Mouse (Mus musculus) limb, embryonic 13.5 days (tissue): Measurements from ENCODE around the gene Hdhd5. TPM values are rescaled to one million over a fixed set of nuclear protein-coding genes. Genes with fewer than 3 reads are reported as not detected.

Source experiments
- ATAC-seq: fragments of 200-750 bp; cut with Nextera tagmentation; 2 replicates; pipeline ENCODE4 v1.8.0; 2017; ENCODE audit warnings: low read depth, moderate number of reproducible peaks, moderate TSS enrichment; ENCODE audit not compliant: low FRiP score
- H3K27ac ChIP-seq: fragments of 300-500 bp; sonication (generic); 2 replicates; pipeline ENCODE4 v1.5.1; 2015; ENCODE audit warnings: inconsistent platforms, mild to moderate bottlenecking, moderate library complexity
- H3K27me3 ChIP-seq: fragments of 300-500 bp; sonication (generic); 2 replicates; pipeline ENCODE4 v1.6.1; 2015; ENCODE audit warnings: mild to moderate bottlenecking, inconsistent platforms
- H3K36me3 ChIP-seq: fragments of 300-500 bp; sonication (generic); 2 replicates; pipeline ENCODE4 v1.6.1; 2015; ENCODE audit warnings: inconsistent platforms, mild to moderate bottlenecking, moderate library complexity
- H3K4me1 ChIP-seq: fragments of 300-500 bp; sonication (generic); 2 replicates; pipeline ENCODE4 v1.6.1; 2015; ENCODE audit warnings: inconsistent platforms
- H3K4me2 ChIP-seq: fragments of 300-500 bp; sonication (generic); replicated peaks from 2 replicates; pipeline ENCODE4 v1.6.1; 2015; ENCODE audit warnings: inconsistent platforms, mild to moderate bottlenecking, moderate library complexity
- H3K4me3 ChIP-seq: fragments of 300-500 bp; sonication (generic); 2 replicates; pipeline ENCODE4 v1.5.1; 2015; ENCODE audit warnings: moderate library complexity, mild to moderate bottlenecking, inconsistent platforms
- H3K9ac ChIP-seq: fragments of 300-500 bp; sonication (generic); 2 replicates; pipeline ENCODE4 v1.6.1; 2015; ENCODE audit warnings: mild to moderate bottlenecking, inconsistent platforms
- H3K9me3 ChIP-seq: fragments of 300-500 bp; sonication (generic); 2 replicates; pipeline ENCODE4 v1.6.1; 2016; ENCODE audit warnings: inconsistent platforms
- WGBS: fragments of 180-500 bp; shearing (Covaris S2); methylation state at CpG from one replicate; pipeline ENCODE4 v1.1.7; 2015; 5-methylcytosine and 5-hydroxymethylcytosine counted together
- polyA plus RNA-seq: library from polyadenylated mRNA; unstranded; fragments of >200 nt; fragmentation: Nextera tagmentation; extraction: Ambion mirVana; gene quantifications from 2 replicates; pipeline ENCODE4 v1.2.1, GENCODE M21; 2015

Gene Hdhd5
- polyA plus RNA-seq, 1 experiment from 2014 or later, result 18.6 TPM

DNA sequence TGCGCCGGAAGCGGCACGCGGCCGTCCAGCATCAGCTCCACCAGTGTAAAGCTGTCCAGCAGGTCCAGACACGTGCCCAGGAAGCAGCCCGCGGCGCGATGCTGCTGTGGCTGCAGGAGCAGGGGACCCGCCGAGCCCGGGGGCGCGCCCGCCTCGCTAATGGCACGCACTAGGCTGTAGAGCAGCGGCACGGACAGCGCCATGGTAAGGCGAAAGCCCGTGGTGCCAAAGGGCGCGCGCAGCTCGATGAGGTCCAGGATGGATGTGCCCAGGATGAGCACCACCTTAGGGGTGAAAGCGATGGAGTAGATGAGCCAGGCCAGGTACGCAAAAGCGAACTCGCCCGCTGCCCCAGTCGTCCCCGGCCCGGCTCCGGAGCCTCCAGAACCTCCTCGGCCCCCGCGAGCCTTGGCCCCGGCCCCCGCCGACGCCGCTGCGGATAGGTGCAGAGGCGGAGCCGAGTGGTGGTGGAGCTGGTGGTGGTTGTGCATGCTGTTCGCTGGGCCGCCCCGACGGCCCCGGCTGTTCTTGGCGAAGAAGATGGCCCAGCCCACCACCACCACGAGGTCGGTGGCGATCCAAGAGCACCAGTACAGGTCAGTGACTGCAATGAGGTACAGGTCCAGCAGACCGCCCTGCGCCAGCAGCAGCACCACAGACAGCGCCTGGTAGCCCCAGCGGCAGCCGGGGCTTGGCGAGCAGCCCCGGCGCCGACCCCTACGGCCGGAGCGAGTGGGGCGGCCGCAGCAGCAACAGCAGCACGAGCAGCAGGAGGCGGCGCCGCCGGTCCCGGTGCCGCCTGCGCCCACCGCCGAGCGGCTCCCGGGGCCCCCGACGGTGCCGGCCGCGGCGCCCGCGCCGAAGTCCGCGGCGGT is 38.4 kb downstream of the Hdhd5 start:
- peak; percentile 57 for ATAC-seq
- Histone ChIP-seq H3K27ac (no peak overlapping the region), H3K9me3 (no peaks in the 10 kb centered on the region), H3K9ac (peak overlapping the region; percentile 65), H3K4me2 (peak overlapping the region; percentile 98), H3K36me3 (no peaks in the 10 kb centered on the region), H3K4me1 (peaks cover 22% of the 10 kb centered on the region), H3K27me3 (peaks cover 52% of the 10 kb centered on the region), H3K4me3 (peak overlapping the region; percentile 73)
- 2% methylated on average over 79 of the region's 95 CpGs for WGBS

GRCm38 (mm10) chr6:120491862-120492498 is 39.1 kb downstream of the Hdhd5 start:
- H3K4me3 ChIP-seq, result peak overlapping the region; percentile 73
- H3K9me3 ChIP-seq, result no peaks in the 10 kb centered on the region
- 9% methylated on average over 22 of the region's 22 CpGs for WGBS
- peaks cover 22% of the 10 kb centered on the region for H3K4me1 ChIP-seq
- H3K27me3 ChIP-seq, result peaks cover 52% of the 10 kb centered on the region
- ATAC-seq, result no peak
- H3K27ac ChIP-seq, result no peak overlapping the region
- peak overlapping the region; percentile 98 for H3K4me2 ChIP-seq
- H3K9ac ChIP-seq, result no peak overlapping the region
- H3K36me3 ChIP-seq, result no peaks in the 10 kb centered on the region

DNA sequence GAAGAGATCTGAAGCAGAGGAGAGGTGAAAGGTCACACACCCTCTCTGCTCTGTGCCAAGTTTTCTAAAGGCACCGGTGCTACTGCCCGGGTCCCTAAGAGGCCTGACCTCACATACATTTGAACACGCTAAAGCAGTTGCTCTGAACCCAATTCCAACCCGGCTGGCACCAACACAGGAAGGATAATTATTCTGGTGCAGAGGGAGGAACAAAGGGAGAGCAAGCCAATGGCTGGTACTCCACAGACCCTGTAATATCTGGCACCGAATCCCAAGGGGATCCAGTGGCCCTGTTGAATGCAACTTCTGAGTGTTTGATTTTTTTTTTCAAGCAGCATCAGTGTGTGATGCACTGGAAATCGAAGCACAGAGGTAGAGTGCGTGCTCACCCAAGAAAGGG is 40.1 kb downstream of the Hdhd5 start:
- H3K36me3 ChIP-seq, result no peaks in the 10 kb centered on the region
- no peak overlapping the region for H3K4me3 ChIP-seq
- WGBS, result 58% methylated on average over 7 of the region's 7 CpGs
- H3K27me3 ChIP-seq, result peaks cover 50% of the 10 kb centered on the region
- ATAC-seq, result no peak
- H3K4me2 ChIP-seq, result no peak overlapping the region
- no peak overlapping the region for H3K9ac ChIP-seq
- peaks cover 22% of the 10 kb centered on the region for H3K4me1 ChIP-seq
- no peak overlapping the region for H3K27ac ChIP-seq
- no peaks in the 10 kb centered on the region for H3K9me3 ChIP-seq

DNA sequence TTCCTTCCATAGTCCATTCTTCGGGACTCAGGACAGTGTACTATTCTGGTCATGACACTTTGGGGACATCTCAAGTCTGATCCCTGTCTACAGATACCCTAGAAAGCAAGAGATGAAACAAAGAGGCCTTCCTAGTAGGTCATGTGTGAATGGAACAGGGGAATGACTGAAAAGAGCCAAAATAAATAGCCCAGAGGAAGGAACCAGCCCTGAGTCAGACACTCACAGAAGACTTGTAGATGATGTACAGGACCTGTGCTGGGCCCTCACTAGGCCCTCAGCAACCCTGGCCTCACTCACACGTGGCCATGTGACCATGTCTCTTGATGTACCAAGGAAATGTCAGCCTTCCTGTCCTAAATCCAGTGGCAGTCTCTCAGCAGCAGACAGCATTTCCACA is 41.7 kb downstream of the Hdhd5 start:
- no peak for ATAC-seq
- WGBS, result 63% methylated on average over 2 of the region's 2 CpGs
- H3K27me3 ChIP-seq, result peaks cover 43% of the 10 kb centered on the region
- H3K4me3 ChIP-seq, result no peak overlapping the region
- no peak overlapping the region for H3K27ac ChIP-seq
- peaks cover 20% of the 10 kb centered on the region for H3K4me1 ChIP-seq
- no peak overlapping the region for H3K4me2 ChIP-seq
- no peak overlapping the region for H3K9ac ChIP-seq
- no peaks in the 10 kb centered on the region for H3K9me3 ChIP-seq
- no peaks in the 10 kb centered on the region for H3K36me3 ChIP-seq

DNA sequence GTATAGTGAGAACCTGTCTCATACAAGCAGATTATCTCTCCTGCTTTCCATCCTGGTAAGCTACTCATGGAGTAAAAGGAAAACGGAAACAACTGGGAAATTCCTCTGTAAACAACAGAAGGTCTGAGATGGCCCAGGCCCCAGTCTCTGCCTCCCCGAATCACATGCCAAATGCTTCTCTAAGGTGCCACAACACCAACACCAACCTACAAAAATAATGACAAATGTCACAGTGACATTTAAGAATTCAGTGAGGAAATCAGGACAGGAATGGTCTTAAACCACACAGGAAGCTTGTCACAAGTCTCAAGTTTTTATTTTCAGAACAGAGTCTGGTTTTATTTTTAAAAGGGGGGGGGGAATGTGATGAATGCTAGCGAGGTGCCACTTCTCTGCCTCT is 42.5 kb downstream of the Hdhd5 start:
- 62% methylated on average over 3 of the region's 3 CpGs for WGBS
- Histone ChIP-seq H3K4me1 (peaks cover 15% of the 10 kb centered on the region), H3K27ac (no peak overlapping the region), H3K9me3 (no peaks in the 10 kb centered on the region), H3K4me3 (no peak overlapping the region), H3K36me3 (no peaks in the 10 kb centered on the region), H3K9ac (no peak overlapping the region), H3K4me2 (no peak overlapping the region), H3K27me3 (peaks cover 38% of the 10 kb centered on the region)
- no peak for ATAC-seq

DNA sequence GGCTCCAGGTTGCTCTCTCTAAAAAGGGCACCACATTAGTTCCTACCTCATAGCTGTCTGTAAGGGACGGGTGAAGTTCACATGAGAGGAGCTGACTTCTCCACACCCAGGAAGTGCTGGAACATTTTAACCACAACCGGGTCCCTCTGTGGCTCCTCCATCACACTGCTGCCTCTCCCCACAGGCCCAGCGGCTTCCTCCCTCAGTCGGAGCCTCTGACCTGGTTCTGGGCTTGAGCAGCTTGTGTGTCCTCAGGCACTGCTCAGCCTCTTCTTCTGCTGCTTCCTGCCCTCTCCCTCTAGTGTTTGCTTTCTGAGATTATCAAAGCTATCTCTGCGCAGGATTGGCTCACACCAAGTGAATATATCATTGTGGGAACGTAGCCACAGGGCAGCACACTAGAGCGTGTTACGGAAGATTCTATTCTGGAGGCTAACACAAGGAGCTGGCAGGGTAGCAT is 45.0 kb downstream of the Hdhd5 start:
- no peak for ATAC-seq
- no peak overlapping the region for H3K9ac ChIP-seq
- no peaks in the 10 kb centered on the region for H3K9me3 ChIP-seq
- no peak overlapping the region for H3K27ac ChIP-seq
- peaks cover 7% of the 10 kb centered on the region; the same call in 1 of the 2 replicates for H3K4me1 ChIP-seq
- H3K27me3 ChIP-seq, result peaks cover 14% of the 10 kb centered on the region
- no peak overlapping the region for H3K4me2 ChIP-seq
- peaks cover 10% of the 10 kb centered on the region for H3K36me3 ChIP-seq
- no peak overlapping the region for H3K4me3 ChIP-seq
- 65% methylated on average over 8 of the region's 8 CpGs for WGBS

- no peak for ATAC-seq
- H3K27me3 ChIP-seq, result peaks cover 3% of the 10 kb centered on the region; the same call in 1 of the 2 replicates
- no peak overlapping the region for H3K9ac ChIP-seq
- H3K4me2 ChIP-seq, result no peak overlapping the region
- no peaks in the 10 kb centered on the region for H3K9me3 ChIP-seq
- H3K36me3 ChIP-seq, result peaks cover 16% of the 10 kb centered on the region
- peaks cover 7% of the 10 kb centered on the region; the same call in 1 of the 2 replicates for H3K4me1 ChIP-seq
- H3K4me3 ChIP-seq, result no peak overlapping the region
- WGBS, result 75% methylated on average over 3 of the region's 3 CpGs
- no peak overlapping the region for H3K27ac ChIP-seq
Observed at GRCm38 (mm10) chr6:120485038-120485437, 46.1 kb downstream of the Hdhd5 start.

DNA sequence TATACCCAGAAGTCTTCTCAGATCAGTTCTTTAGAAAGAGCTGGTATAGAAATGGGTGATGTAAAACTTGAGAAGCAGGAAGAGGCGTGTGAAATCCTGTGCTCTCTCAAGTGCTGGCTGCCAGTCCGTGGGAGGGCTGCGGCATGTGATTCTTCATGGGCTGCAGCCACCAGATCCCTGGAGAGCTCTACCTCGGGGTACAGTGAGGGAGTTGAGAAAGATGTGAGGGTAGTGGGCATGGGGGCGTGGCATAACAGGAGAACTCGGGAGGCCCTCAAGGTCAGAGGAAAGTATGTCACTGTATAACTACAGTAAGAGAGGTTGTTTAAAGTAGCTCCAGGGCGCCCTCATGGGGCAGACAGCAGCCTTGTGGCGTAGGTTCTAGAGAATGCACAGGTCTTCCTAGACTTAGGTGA is 47.9 kb downstream of the Hdhd5 start:
- Histone ChIP-seq H3K4me1 (peaks cover 7% of the 10 kb centered on the region; the same call in 1 of the 2 replicates), H3K4me3 (no peak overlapping the region), H3K27ac (no peak overlapping the region), H3K9ac (no peak overlapping the region), H3K36me3 (peaks cover 16% of the 10 kb centered on the region), H3K27me3 (no peaks in the 10 kb centered on the region; the same call in 1 of the 2 replicates), H3K4me2 (no peak overlapping the region), H3K9me3 (no peaks in the 10 kb centered on the region)
- no peak for ATAC-seq
- WGBS, result 37% methylated on average over 8 of the region's 8 CpGs

GRCm38 (mm10) chr6:120482756-120483155 is 48.4 kb downstream of the Hdhd5 start:
- H3K27me3 ChIP-seq, result no peaks in the 10 kb centered on the region; the same call in 1 of the 2 replicates
- H3K4me2 ChIP-seq, result no peak overlapping the region
- H3K27ac ChIP-seq, result no peak overlapping the region
- peaks cover 7% of the 10 kb centered on the region; the same call in 1 of the 2 replicates for H3K4me1 ChIP-seq
- no peak for ATAC-seq
- H3K36me3 ChIP-seq, result peaks cover 16% of the 10 kb centered on the region
- no peak overlapping the region for H3K9ac ChIP-seq
- no peak overlapping the region for H3K4me3 ChIP-seq
- no peaks in the 10 kb centered on the region for H3K9me3 ChIP-seq
- WGBS, result 43% methylated on average over 6 of the region's 6 CpGs

DNA sequence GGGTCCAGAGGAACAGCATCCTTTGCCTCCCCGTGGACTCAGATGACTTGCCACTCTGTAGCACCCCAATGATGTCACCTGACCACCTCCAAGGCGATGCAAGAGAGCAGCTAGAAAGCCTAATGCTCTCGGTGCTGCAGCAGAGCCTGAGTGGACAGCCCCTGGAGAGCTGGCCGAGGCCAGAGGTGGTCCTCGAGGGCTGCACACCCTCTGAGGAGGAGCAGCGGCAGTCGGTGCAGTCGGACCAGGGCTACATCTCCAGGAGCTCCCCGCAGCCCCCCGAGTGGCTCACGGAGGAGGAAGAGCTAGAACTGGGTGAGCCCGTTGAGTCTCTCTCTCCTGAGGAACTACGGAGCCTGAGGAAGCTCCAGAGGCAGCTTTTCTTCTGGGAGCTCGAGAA is 49.1 kb downstream of the Hdhd5 start:
- ATAC-seq, result no peak
- Histone ChIP-seq H3K9ac (no peak overlapping the region), H3K4me1 (peaks cover 7% of the 10 kb centered on the region; the same call in 1 of the 2 replicates), H3K27me3 (no peaks in the 10 kb centered on the region; the same call in 1 of the 2 replicates), H3K9me3 (no peaks in the 10 kb centered on the region), H3K4me2 (no peak overlapping the region), H3K27ac (no peak overlapping the region), H3K36me3 (peaks cover 16% of the 10 kb centered on the region), H3K4me3 (no peak overlapping the region)
- 94% methylated on average over 14 of the region's 14 CpGs for WGBS

DNA sequence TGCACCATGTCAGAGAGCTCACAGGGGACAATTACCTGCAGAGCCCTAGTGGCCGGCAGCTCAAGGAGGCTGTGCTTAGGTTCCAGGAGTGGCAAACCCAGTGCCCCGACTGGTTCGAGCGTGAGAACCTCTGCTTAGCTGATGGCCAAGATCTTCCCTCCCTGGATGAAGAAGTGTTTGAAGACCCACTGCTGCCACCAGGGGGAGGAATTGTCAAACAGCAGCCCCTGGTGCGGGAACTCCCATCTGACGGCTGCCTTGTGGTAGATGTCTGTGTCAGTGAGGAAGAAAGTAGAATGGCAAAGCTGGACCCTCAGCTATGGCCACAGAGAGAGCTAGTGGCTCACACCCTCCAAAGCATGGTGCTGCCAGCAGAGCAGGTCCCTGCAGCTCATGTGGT is 49.6 kb downstream of the Hdhd5 start:
- Histone ChIP-seq H3K4me2 (no peak overlapping the region), H3K9me3 (no peaks in the 10 kb centered on the region), H3K36me3 (peaks cover 16% of the 10 kb centered on the region), H3K27ac (no peak overlapping the region), H3K4me1 (peaks cover 7% of the 10 kb centered on the region; the same call in 1 of the 2 replicates), H3K9ac (no peak overlapping the region), H3K4me3 (no peak overlapping the region), H3K27me3 (no peaks in the 10 kb centered on the region; the same call in 1 of the 2 replicates)
- WGBS, result 88% methylated on average over 6 of the region's 6 CpGs
- ATAC-seq, result no peak

DNA sequence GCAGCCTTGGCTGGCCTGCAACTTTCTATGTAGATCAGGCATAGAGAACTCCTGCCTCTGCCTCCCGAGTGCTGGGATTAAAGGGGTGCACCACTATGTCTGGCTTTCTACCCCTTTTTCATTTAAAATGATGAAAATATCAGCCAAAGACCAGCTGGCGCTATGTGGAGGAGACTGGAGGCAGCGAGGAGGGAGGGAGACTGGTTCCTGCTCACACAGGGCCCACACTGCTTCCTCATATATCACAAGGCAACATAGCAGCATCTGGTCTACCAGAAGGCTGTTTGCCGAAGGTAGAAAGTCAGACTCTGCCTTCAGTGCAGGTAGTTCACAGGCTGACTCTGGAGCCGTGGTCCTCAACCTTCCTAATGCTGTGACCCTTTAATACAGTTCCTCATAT is 50.8 kb downstream of the Hdhd5 start:
- peaks cover 10% of the 10 kb centered on the region for H3K4me1 ChIP-seq
- no peak overlapping the region for H3K27ac ChIP-seq
- H3K4me3 ChIP-seq, result no peak overlapping the region
- WGBS, result 86% methylated on average over 5 of the region's 5 CpGs
- H3K36me3 ChIP-seq, result peaks cover 16% of the 10 kb centered on the region
- no peaks in the 10 kb centered on the region for H3K9me3 ChIP-seq
- no peak for ATAC-seq
- H3K9ac ChIP-seq, result no peak overlapping the region
- H3K4me2 ChIP-seq, result no peak overlapping the region
- H3K27me3 ChIP-seq, result no peaks in the 10 kb centered on the region
